Mouse (Mus musculus) erythroblast, embryonic 14.5 days (primary cell): ENCODE measurements around the gene Zscan5b.

ENCODE experiments used
- GATA1 ChIP-seq: IDR thresholded peaks from 2 replicates; pipeline ENCODE4 v1.6.1; 2012; ENCODE audit warnings: low read length, inconsistent platforms, mixed read lengths
- TAL1 ChIP-seq: IDR thresholded peaks from 3 replicates; pipeline ENCODE4 v1.6.1; 2012; ENCODE audit warnings: low read length, inconsistent platforms, mixed read lengths

DNA sequence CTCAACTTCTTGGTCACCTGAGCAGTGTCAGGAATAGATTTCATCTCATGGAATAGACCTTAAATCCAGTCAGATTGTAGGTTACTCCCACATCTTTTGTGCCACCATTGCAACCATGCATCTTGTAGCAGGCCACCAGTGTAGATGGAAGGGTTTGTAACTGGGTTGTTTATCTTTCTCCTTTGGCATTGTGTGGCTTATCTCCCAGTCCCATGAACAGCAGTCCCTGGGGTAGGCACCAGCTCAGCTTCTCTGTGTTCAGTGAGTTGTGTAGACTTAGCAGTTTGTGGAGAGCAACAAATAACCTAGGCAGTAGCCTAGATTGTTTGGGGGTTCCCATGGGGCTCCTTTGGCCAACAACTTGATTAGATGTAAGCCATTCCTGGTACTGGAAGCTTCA lies 39.2 kb upstream of the Zscan5b start:
- TF ChIP-seq GATA1 (no peak), TAL1 (no peak)
